Mouse (Mus musculus) retina, adult 2 months (tissue): Measurements from ENCODE around the gene Mfsd12.

Source experiments
- DNase-seq: peaks from one replicate; pipeline ENCODE4 v3.0.0-alpha.2; 2012; ENCODE audit warnings: low read depth, low spot score

Gene Mfsd12

DNA sequence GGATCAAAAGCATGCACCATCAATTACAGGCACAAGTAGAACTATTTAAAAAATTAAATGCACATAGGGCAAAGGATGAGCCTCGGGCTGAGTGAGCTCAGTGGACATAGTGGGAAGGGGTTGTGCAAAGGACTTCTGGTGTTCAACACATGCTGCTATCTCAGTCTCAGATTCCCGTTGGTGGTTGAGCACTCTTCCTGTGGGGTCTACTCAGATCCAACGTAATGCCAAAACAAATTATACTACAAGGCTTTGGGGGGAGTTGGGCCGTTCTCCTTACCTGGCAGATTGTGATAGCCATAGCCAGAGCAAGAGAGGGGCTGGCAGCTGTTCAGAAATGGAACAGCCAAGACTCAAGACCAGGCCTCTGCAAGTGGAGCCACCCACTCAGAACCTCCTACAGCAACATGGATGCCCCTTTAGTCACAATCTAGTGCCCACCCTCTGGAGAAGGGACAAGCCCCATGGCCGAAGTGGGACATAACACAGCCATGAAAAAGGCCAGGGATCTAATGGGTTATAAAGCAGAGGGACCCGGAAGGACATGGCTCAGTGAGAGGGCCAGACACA lies 22.6 kb downstream of the Mfsd12 start:
- DNase-seq = no peak

DNA sequence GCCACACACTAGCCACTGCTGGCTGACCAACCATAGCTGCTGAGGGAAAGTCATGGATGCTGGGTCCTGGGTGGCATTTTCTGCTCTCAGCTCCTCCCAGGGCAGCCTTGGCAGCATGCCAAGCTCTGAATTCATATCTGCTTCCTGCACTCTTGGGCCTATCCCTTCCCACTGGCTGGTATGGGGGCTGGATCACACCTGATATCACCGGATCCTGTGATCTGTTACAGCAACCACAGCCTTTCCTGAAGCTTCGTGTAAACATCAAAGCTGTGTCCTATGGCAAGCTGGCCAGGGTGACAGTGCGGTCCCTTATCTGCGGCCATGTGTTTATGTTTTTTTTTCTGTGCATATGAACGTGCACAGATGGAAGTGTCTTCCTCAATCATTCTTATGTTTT lies 24.7 kb downstream of the Mfsd12 start:
- no peak for DNase-seq

DNA sequence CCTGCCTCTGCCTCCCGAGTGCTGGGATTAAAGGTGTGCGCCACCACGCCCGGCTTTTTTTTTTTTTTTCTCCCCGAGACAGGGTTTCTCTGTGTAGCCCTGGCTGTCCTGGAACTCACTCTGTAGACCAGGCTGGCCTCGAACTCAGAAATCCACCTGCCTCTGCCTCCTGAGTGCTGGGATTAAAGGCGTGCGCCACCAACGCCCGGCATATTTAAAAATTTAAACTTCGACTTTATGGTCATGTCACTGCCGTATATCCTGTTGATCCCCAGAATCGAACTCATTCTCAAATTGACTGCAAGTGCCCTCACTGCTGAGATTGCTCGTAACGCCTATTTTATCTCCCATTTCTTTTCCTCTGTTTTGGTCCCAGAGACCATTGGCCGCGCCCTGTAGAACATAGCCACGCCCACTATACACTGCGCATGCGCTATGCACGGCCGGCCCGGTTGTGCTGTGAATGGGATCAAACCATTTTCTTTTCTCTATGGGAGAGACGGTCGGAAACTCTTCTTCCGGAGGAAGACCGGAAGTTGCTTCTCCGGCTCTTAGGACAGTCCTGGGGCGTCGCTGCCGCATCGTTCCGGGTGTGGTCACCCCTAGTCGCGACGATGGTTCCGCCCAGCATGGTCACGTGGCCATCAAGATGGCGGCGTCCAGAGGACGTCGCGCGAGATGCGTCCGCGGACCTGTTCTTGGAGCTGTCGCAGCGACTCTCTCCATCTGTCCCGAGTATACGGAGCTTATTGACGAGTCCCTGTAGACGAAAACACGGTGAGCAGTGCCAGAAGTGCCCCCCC lies 26.7 kb downstream of the Mfsd12 start, which contains the start of the genes Dohh and Gm48551:
Gene Dohh, plus strand, starts transcription at position 627 of the 803 bp plus-strand sequence.
Gene Gm48551, plus strand, starts transcription at position 665 of the 803 bp plus-strand sequence.
- DNase-seq = peak; percentile 98

DNA sequence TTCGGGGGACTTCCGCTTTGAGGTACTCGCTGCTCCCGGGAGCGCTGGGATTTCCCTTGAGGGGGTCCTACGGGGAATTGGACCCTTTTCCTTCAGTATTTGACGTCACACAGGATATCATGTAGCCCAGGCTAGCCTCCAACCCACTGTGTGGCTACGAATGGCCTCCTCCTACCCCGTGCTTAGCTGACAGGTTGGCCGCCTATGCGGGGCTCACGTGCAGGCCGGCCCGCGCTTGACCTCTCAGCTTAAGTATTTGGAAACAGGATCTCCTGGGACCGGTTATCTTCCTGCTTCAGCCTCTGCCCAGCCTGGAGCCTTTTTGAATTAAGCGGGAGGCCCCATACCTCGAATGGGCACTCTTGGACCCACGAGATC lies 27.3 kb downstream of the Mfsd12 start:
- DNase-seq = no peak

DNA sequence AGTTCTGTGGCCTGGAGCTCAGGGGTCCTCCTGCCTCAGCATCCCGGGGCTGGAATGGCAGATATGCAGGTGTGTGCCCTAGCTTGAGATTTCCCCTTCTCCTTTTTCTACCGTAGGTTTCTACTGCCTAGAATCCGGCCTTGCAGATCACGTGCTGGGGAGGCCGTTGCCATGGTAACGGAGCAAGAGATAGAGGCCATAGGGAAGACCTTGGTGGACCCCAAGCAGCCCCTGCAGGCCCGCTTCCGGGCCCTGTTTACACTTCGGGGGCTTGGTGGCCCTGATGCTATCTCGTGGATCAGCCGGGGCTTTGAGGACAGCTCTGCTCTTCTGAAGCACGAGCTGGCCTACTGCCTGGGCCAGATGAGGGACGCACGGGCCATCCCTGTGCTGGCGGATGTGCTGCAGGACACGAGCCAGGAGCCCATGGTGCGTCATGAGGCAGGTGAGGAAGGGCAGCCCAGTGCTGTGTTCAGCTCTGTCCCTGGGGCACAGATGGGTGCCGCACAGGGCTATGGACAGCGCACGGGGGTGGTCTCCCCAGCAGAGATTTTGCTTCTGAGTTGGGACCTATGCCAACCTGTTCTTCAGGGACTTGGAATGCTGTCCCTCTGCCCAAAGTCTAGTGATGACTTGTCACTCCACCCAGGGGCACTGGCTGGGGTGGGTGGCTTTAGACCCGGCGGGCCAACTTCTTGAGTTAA lies 28.5 kb downstream of the Mfsd12 start:
- DNase-seq = no peak

DNA sequence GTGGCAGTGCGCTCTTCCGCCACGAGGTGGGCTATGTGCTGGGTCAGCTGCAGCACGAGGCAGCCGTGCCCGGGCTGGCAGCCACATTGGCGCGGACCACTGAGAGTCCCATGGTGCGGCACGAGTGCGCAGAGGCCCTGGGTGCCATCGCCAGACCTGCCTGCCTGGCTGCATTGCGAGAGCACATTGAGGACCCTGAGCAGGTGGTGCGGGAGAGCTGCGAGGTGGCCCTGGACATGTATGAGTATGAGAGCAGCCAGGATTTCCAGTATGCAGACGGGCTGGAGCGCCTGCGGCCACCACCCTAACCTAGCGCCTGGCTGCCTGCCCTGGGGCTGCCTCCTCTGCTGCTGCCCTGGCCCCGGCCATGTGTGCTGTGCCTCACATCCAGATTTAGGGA lies 30.4 kb downstream of the Mfsd12 start:
- no peak for DNase-seq

DNA sequence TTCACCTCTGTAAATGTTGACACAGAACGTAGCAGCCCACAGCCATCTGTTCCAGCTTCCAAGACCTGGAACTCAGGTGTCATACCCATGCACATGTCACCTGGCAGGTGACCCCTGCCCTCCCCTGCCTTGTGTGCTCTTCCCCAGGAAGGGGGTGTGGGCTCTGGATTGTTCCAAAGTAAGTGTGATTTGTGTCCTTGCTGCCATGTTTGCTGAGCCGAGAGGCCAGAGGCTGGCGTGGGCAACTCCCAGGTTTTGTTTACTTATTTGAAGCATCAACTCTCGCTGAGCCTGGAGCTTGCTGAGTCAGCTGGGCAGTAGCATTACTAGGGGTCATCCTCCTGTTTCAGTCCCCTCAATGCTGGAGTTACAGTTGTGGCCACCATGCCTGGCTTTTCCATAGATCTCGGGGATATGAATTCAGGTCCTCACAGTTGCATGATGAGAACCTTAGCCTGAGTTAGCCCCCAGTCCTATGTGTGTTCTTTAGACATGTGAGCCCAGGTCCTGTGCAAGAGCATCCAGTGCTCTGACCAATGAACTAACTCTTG lies 31.3 kb downstream of the Mfsd12 start, which contains the start of gene Gm48552:
Gene Gm48552, plus strand, starts transcription at position 501 of the 551 bp plus-strand sequence.
- no peak for DNase-seq

DNA sequence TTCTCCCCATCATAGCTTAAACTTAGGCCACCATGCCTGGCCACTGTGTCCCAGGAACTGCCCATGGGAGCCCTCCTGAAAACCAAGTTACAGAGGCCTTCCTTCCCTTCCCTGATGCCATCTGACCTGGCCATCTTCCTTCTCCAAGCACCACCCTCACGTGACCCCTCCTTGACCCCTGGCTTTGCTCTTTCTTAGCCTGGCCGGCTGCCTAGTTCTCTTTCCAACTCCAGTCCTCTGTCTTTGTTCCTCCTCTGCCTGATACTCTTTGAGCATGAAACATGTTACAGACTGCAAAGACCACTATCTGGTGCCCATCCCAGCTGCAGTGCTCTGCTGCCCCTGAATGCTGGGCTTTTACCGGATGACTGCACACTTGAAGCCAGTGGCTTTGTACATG lies 32.1 kb downstream of the Mfsd12 start:
- DNase-seq = no peak

DNA sequence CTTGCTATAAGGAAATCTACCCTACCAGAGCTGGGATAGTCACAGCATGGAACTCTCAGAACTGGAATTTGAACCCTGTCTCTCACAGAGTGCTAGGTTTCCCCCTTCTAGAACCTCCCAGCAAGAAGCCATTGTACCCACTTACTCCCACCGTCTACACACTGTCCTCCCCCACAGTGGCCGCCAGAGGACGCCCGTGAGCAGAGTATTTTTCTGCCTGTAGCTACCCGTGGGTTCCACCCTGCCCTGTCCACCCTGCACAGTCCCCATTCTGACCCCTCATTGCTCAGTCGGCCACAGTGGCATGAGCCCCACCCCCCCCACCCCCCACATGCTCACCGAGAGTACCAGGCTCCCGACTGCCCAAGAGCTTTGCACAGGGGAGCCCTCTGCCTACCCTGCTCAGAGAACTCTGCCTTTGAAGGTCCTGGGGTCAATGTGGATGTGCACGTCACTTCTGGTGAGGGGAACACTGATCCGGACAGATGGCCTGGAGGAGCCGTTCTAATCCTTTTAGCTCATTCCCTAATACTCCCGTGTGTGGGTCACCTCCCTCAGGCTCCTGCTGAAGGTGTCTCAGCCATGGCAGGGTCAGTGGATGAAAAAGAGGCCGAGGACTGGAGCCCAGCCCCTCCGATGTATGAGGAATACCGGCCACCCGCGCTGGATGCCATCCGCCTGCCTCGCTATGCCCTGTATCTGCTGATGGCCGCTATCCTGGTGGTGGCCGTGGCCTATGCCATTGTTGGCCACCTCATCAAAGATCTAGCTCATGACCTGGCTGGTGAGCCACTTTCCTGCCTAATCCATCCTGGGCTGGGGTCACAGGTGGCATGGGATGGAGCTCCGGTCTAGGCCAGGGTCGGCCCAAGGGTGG lies 32.7 kb downstream of the Mfsd12 start:
- DNase-seq = peak; percentile 91

DNA sequence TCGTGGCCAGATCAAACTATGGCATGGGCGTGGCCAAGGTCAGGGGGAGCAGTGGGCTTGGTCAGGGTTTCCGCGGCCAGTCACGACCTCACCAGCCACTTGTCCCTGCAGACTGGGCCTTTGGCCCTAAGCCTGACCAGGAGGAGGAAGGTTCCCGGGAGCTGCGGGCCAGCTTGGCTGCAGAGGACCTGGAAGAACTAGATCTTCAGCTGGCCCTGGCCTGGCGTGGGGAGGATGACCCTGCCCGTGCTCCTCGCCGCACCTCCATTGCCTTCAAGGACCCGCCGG lies 33.3 kb downstream of the Mfsd12 start:
- DNase-seq = no peak

DNA sequence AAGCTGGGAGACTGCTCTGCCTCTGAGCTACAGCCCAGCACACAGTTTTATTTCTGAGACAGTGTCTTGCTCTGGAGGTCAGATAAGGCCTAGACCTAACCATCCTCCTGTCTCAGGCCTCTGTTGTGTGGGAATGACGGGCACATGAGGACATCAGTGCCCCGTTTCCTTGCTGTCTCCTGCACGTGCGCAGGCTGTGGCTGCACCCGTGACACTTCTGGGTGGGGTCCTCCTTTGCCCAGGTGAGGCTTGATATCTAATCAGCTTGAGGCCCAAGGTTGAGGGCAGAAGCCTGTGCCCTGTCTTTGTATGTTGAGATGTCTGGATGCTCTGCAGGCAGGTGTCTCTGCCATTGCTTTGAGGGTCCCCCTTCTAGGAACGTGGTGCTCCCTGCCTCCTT lies 35.0 kb downstream of the Mfsd12 start:
- no peak for DNase-seq

DNA sequence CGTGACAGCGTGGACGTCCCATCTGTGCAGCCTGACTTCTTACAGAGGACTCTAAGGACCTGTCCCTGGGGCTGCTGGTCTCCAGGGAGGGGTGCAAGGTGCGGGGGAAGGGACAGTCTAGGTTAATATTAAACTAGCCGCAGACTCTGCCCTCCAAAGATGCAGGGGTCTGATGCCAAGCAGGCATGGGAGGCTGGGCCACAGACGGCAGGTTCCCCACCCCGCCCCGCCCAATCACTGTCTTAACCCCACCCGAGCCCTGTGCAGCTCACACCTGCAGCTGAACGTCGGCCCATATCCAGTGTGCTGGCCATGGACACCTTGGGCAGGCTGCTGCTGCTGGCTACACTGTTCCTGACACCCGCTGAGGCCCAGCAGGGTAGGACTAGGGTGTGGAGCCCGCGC lies 35.5 kb downstream of the Mfsd12 start, which contains the start of gene Smim24:
Gene Smim24, plus strand, starts transcription at position 271 of the 405 bp plus-strand sequence.
- DNase-seq = no peak

DNA sequence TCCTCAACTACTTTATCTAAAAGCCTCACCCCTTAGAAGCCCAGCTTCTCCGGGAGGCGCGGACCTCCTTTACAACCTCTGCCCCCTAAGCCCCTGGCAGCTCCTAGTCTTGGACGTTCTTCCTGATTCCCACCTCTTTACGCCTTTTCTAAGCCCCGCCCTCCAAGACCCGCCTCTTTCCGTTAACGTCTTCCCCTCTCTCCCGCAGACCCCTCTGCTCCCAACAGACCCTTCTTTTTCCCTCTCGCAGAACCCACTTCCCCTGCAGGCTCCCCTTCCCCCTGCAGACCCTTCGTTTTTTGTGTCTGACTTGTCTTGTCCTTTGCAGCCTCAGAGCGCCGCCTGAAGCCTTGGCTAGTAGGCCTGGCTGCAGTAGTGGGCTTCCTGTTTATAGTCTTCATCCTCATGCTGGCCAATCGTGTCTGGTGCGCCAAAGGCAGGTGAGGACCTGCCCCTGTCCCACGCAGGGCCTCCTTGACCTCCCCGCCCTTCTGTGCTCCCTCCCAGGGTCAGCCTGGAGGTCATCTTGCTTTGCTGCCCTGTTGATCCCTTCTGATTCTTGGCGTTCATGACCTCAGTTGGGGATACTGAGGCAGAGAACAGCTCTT lies 36.3 kb downstream of the Mfsd12 start:
- no peak for DNase-seq

DNA sequence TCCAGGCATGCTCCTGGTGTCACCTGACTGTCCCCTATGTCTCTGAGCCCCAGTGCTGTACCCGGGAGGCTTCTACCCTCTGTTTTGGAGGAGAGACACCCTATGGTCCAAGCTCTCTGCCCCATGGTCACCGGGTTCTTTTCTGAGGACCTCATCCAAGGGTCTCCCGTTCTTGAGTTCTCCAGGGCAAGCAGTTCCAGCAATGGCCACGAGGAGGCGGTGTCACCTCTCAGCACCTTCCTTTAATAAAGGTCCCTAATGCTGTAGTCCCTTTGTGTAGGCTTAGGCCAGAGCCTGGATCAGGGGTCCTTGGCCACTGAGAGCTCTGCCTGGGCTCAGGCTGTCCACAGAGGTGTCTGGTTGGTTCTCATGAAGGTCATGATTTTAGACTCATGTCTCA lies 37.8 kb downstream of the Mfsd12 start:
- no peak for DNase-seq

DNA sequence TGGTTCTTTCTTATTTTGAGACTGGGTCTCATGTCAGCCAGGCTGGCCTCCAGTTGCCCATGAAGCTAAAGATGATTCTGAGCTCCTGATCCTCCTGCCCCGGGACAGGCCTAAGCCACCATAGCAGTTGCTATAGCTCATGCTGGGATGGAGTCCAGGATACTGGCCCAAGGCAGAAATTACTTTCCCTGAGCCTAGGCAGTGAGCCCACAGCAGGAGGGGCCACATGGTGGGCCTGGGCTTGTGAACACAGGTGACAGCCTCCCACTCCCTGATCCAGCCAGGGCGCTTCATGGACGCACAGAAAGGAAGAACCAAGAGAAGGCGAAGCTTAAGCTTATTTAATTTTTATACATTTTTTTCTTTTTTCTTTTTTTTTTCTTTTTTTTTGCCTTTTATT lies 38.6 kb downstream of the Mfsd12 start:
- no peak for DNase-seq

DNA sequence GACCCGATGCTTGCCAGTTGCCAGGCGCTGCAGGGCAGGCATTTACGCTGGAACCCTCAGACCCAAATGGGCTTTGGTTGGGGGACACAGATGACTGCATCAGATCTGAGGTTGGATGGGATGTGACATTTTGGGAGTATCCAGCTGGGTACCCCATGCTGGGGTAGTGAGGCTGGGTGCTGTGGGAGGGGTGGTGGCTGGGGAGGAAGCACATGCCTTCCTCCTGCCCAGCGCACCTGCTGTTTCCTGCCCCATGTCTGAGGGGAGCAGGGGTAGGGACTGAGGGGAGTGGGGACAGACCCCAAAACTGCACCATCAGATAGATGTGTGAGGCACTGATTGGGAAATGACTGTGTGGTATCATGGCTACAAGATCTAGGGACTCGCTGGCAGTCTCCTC lies 39.5 kb downstream of the Mfsd12 start:
- DNase-seq = no peak

DNA sequence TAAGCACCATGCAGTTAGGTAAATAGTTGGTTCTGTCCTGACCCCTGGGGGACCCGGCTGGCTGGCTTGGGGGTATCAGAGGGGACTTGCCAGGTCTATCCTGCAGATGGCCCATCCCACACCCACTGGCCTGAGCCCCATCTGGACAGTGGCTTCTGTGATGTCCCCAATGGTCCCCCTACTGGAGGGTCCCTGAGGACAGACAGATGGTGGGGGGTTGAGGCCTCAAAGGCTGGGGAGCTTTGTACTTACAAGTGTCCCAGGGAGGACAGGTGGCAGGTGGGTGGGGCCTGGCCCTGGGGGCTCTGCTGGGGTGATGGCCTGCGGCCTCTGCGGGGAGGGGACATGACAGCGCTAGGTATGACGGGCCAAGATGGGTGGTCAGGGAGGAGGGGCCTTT lies 42.0 kb downstream of the Mfsd12 start:
- no peak for DNase-seq

DNA sequence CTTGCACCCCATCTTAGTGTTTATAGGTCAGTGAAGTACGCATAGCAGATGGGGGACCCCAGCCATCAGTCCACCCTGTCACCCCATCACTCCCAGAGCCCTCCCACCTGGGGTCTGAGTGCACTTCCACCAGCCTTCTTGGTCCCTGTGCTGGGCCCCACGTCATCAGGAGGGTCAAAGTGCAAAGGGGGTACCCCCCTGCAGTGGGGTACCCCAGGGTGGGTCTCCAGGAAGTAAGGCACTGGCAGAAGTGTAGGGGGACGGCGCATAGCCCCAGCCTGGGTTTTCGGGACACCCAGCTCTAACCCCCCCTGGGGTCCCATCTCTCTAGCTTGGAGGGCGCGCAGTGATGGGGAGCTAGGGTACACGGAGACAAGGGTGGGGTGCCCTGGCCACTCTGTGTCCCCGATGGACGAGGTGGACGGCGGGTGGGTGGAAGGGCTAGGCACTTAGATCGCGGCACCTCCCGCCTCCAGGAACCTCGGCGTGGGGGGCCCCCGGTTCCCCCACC lies 42.6 kb downstream of the Mfsd12 start:
- DNase-seq = no peak

DNA sequence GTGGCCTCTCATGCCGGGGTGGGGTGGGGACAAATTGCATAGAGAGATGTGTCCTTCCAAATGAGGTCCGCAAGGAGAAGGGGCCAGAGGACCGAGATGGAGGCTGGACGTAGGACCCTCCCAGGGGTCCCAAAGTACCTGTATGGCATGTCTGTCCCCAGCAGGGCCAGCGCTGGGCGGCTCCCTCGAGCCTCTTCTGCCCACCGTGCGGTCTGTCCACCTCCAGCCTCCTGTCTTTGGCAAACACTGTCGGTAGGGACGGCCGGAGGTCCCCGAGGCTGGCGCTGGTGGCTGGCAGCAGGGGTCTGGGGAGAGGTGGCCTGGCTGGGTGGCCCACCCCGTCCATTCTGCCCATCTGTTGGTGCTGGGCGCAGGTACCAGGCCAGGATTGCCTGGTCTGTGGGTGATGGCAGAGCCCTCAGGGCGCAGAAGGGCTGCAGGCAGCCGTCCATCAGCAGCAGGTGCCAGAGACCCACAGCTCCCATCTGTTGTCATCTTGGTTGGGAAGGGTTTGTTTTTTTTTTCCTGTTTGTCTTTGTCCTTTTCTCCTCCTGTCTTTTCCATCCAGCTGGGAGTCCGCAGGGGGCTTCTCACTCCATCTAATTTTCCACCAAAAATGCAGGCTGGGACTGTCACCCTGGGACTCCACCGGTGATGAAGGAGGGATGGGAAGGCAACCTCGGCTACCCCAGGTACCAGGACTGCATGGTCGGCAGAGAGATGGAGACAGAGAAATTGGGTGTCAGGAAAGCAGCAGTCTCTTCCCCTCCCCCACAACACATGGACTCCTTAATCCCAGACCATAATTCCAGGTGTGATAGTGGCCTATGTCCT lies 43.3 kb downstream of the Mfsd12 start:
- DNase-seq = no peak

DNA sequence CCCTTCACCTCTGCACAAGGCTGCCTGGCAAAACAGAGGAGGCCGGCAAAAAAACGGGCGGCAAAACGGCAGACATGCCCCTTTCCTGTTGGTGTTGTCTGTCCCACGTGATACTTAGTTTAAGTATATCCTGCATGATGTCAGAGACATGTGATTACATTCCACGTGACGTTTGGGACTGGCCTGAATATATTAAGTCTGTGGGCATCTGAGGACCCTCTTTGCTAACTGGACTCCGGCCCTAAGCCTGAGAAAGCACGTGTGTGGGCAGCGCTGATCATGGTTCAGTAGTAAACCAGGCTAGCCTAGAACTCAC lies 43.9 kb downstream of the Mfsd12 start:
- DNase-seq = no peak
